Mouse (Mus musculus) forebrain, embryonic 15.5 days (tissue): ENCODE data around the gene Fgl2. TPM values are rescaled to one million over a fixed set of nuclear protein-coding genes. Genes with fewer than 3 reads are reported as not detected.
A peak's percentile ranks its signal among the peaks of the same experiment; 100 is the strongest.
"Not testable (repeated sequence)": the region's sequence is repeated elsewhere in the genome, so short reads cannot be mapped to it uniquely, and the experiment has no call there.

Source experiments
- ATAC-seq: fragments of 200-750 bp; cut with Nextera tagmentation; replicated peaks from 2 replicates; pipeline ENCODE4 v1.8.0; 2017; ENCODE audit warnings: mild to moderate bottlenecking, moderate TSS enrichment, moderate library complexity
- H3K27ac ChIP-seq: fragments of 300-500 bp; sonication (generic); replicated peaks from 2 replicates; pipeline ENCODE4 v1.5.1; 2015; ENCODE audit warnings: mild to moderate bottlenecking, inconsistent platforms
- H3K27me3 ChIP-seq: fragments of 300-500 bp; sonication (generic); 2 replicates; pipeline ENCODE4 v1.6.1; 2015; ENCODE audit warnings: inconsistent platforms
- H3K36me3 ChIP-seq: fragments of 300-500 bp; sonication (generic); 2 replicates; pipeline ENCODE4 v1.6.1; 2015; ENCODE audit warnings: mild to moderate bottlenecking, inconsistent platforms
- H3K4me1 ChIP-seq: fragments of 300-500 bp; sonication (generic); 2 replicates; pipeline ENCODE4 v1.6.1; 2015; ENCODE audit warnings: inconsistent platforms
- H3K4me2 ChIP-seq: fragments of 300-500 bp; sonication (generic); replicated peaks from 2 replicates; pipeline ENCODE4 v1.6.1; 2015; ENCODE audit warnings: mild to moderate bottlenecking, inconsistent platforms
- H3K4me3 ChIP-seq: fragments of 300-500 bp; sonication (generic); 2 replicates; pipeline ENCODE4 v1.5.1; 2015; ENCODE audit warnings: mild to moderate bottlenecking, inconsistent platforms
- H3K9ac ChIP-seq: fragments of 300-500 bp; sonication (generic); replicated peaks from 2 replicates; pipeline ENCODE4 v1.6.1; 2015; ENCODE audit warnings: mild to moderate bottlenecking, inconsistent platforms
- H3K9me3 ChIP-seq: fragments of 300-500 bp; sonication (generic); 2 replicates; pipeline ENCODE4 v1.6.1; 2016; ENCODE audit warnings: inconsistent platforms
- WGBS: fragments of 180-500 bp; shearing (Covaris S2); methylation state at CpG from one replicate; pipeline ENCODE4 v1.1.7; 2015; ENCODE audit warnings: mixed read lengths; 5-methylcytosine and 5-hydroxymethylcytosine counted together
- polyA plus RNA-seq: library from polyadenylated mRNA; unstranded; fragments of >200 nt; fragmentation: Nextera tagmentation; extraction: Ambion mirVana; gene quantifications from 2 replicates; pipeline ENCODE4 v1.2.1, GENCODE M21; 2015

Gene Fgl2
- polyA plus RNA-seq = 1.2 and 1.5 TPM in 2 replicates

DNA sequence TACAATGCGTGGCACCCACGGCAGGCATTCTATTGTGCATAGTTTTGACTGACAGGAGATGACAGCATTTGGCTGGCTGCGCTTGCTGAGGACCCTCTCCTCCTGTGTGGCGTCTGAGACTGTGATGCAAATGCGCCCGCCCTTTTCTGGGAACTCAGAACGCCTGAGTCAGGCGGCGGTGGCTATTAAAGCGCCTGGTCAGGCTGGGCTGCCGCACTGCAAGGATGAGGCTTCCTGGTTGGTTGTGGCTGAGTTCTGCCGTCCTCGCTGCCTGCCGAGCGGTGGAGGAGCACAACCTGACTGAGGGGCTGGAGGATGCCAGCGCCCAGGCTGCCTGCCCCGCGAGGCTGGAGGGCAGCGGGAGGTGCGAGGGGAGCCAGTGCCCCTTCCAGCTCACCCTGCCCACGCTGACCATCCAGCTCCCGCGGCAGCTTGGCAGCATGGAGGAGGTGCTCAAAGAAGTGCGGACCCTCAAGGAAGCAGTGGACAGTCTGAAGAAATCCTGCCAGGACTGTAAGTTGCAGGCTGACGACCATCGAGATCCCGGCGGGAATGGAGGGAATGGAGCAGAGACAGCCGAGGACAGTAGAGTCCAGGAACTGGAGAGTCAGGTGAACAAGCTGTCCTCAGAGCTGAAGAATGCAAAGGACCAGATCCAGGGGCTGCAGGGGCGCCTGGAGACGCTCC lies at the start of gene Fgl2:
Gene Fgl2, plus strand, starts transcription at position 150 of the 687 bp plus-strand sequence.
- Histone ChIP-seq H3K9me3 (no peaks in the 10 kb centered on the region), H3K27me3 (no peaks in the 10 kb centered on the region), H3K4me2 (peak within 1 kb of the TSS; percentile 77), H3K4me1 (peaks cover 11% of the 10 kb centered on the region), H3K9ac (peak within 1 kb of the TSS; percentile 50), H3K36me3 (no peaks in the 10 kb centered on the region), H3K4me3 (peak within 1 kb of the TSS; percentile 43), H3K27ac (peak within 1 kb of the TSS; percentile 20; the same call in 1 of the 2 replicates)
- peak; percentile 93 for ATAC-seq
- WGBS = 3% methylated on average over 31 of the region's 31 CpGs

DNA sequence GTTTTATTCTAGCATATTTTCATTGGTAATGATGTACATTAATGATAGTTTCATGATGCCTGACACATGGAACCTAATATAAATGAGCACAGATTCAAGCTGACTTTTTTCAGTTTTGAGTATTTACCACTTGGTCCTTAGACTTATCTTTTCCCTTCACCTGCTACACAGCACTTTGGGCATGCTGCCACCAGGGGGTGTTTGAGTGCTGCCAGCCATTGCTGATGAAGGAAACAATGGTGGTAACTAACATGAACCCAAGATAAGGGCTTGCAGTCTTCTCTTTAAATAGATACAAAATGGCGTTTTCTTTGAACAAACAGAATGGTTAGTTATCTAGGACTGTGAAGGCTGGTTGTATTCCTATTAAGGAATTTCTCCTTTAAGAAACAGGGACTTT lies 45.9 kb upstream of the Fgl2 start:
- no peak for ATAC-seq
- Histone ChIP-seq H3K36me3 (no peaks in the 10 kb centered on the region), H3K9me3 (no peaks in the 10 kb centered on the region), H3K4me2 (no peak overlapping the region), H3K4me3 (no peak overlapping the region), H3K27ac (no peak overlapping the region), H3K9ac (no peak overlapping the region), H3K4me1 (peaks cover 9% of the 10 kb centered on the region; the same call in 1 of the 2 replicates), H3K27me3 (no peaks in the 10 kb centered on the region)
- WGBS = 29% methylated on average over 1 of the region's 1 CpGs

- ATAC-seq = no peak
These were observed 43.9 kb upstream of the Fgl2 start for GRCm38 (mm10) chr5:21328560-21328959.

GRCm38 (mm10) chr5:21329672-21330665 lies 42.5 kb upstream of the Fgl2 start:
- no peak for ATAC-seq
- Histone ChIP-seq H3K4me1 (peaks cover 9% of the 10 kb centered on the region; the same call in 1 of the 2 replicates), H3K4me2 (no peak overlapping the region), H3K9me3 (no peaks in the 10 kb centered on the region), H3K4me3 (no peak overlapping the region), H3K27ac (no peak overlapping the region), H3K36me3 (no peaks in the 10 kb centered on the region), H3K9ac (no peak overlapping the region), H3K27me3 (no peaks in the 10 kb centered on the region)
- WGBS = 31% methylated on average over 11 of the region's 11 CpGs

More at GRCm38 (mm10) chr5:21328560-21328959, 43.9 kb upstream of the Fgl2 start:
- Histone ChIP-seq H3K36me3 (no peaks in the 10 kb centered on the region), H3K27me3 (no peaks in the 10 kb centered on the region), H3K27ac (no peak overlapping the region), H3K9ac (no peak overlapping the region), H3K4me2 (no peak overlapping the region), H3K9me3 (no peaks in the 10 kb centered on the region), H3K4me3 (no peak overlapping the region), H3K4me1 (peaks cover 9% of the 10 kb centered on the region; the same call in 1 of the 2 replicates)
- WGBS = 64% methylated on average over 1 of the region's 1 CpGs

- Histone ChIP-seq H3K27me3 (no peaks in the 10 kb centered on the region), H3K27ac (no peak overlapping the region), H3K36me3 (no peaks in the 10 kb centered on the region), H3K4me1 (peaks cover 9% of the 10 kb centered on the region; the same call in 1 of the 2 replicates), H3K9me3 (no peaks in the 10 kb centered on the region), H3K4me3 (no peak overlapping the region), H3K9ac (no peak overlapping the region), H3K4me2 (no peak overlapping the region)
- WGBS = 60% methylated on average over 5 of the region's 5 CpGs
- ATAC-seq = 0 out of 2 replicates have a peak, but pooled peaks have one; percentile 51
These were observed 40.8 kb upstream of the Fgl2 start for GRCm38 (mm10) chr5:21331656-21332055.

DNA sequence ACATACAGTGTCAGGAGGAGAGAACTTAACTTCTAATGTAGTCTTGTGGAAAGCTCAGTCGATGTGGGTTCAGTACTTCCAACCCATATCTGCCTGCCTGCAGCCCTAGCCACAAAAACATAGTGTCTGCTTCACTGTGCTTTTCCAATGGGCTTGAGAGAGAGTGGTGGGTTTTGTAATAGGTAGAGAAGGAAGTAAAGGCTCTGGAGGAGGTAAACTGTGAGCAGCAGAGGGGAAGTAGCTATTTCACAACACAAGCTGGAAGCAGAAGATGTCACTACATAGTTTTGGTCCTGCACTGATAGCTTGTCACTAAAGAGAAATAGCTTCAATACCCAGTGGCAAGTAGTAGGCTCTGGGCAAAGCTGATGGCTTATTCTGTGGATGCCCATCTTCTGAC lies 40.3 kb upstream of the Fgl2 start:
- Histone ChIP-seq H3K4me3 (no peak overlapping the region), H3K9me3 (no peaks in the 10 kb centered on the region), H3K27ac (no peak overlapping the region), H3K4me2 (no peak overlapping the region), H3K4me1 (peaks cover 9% of the 10 kb centered on the region; the same call in 1 of the 2 replicates), H3K36me3 (no peaks in the 10 kb centered on the region), H3K27me3 (no peaks in the 10 kb centered on the region), H3K9ac (no peak overlapping the region)
- 90% methylated on average over 1 of the region's 1 CpGs for WGBS
- ATAC-seq = no peak

DNA sequence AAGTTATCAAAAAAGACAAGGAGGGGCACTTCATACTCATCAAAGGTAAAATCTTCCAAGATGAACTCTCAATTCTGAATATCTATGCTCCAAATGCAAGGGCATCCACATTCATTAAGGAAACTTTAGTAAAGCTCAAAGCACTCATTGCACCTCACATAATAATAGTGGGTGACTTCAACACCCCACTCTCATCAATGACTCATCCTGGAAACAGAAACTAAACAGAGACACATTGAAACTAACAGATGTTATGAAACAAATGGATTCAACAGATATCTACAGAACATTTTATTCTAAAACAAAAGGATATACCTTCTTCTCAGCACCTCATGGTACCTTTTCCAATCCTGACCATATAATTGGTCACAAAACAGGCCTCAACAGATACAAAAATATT lies 30.2 kb upstream of the Fgl2 start:
- H3K4me2 ChIP-seq, H3K36me3 ChIP-seq, H3K27ac ChIP-seq, H3K4me3 ChIP-seq, H3K4me1 ChIP-seq, H3K9me3 ChIP-seq, H3K9ac ChIP-seq, ATAC-seq, H3K27me3 ChIP-seq: not testable (repeated sequence)

- Histone ChIP-seq H3K9ac (no peak overlapping the region), H3K4me3 (no peak overlapping the region), H3K36me3 (no peaks in the 10 kb centered on the region), H3K4me2 (no peak overlapping the region), H3K27me3 (no peaks in the 10 kb centered on the region), H3K27ac (no peak overlapping the region), H3K9me3 (no peaks in the 10 kb centered on the region), H3K4me1 (no peaks in the 10 kb centered on the region)
- no peak for ATAC-seq
- 95% methylated on average over 7 of the region's 7 CpGs for WGBS
These were observed 24.1 kb upstream of the Fgl2 start for GRCm38 (mm10) chr5:21348366-21348765.

DNA sequence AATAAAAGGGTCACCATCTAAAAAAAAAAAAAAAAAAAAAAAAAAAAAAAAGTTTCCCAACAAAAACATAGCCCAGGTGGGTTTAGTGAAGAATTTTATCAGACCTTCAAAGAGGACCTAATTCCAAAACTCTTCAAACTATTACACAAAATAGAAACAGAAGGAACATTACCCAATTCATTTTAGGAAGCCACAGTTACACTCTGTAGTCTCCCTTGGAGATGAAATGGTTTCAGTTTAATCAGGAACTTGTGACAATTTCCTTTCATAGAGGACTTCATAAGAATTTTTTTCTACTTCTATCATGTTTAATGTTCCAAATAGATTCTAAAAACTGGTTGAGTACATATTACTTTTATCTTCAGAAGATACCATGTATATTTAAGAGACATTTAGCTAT lies 20.8 kb upstream of the Fgl2 start:
- no peak for ATAC-seq
- Histone ChIP-seq H3K4me3 (no peak overlapping the region), H3K9ac (no peak overlapping the region), H3K4me2 (no peak overlapping the region), H3K27me3 (no peaks in the 10 kb centered on the region), H3K4me1 (no peaks in the 10 kb centered on the region), H3K27ac (no peak overlapping the region), H3K36me3 (no peaks in the 10 kb centered on the region), H3K9me3 (no peaks in the 10 kb centered on the region)

GRCm38 (mm10) chr5:21358648-21359047 lies 13.8 kb upstream of the Fgl2 start:
- ATAC-seq = no peak
- Histone ChIP-seq H3K4me1 (no peaks in the 10 kb centered on the region), H3K9me3 (no peaks in the 10 kb centered on the region), H3K4me3 (no peak overlapping the region), H3K27me3 (no peaks in the 10 kb centered on the region), H3K4me2 (no peak overlapping the region), H3K9ac (no peak overlapping the region), H3K36me3 (no peaks in the 10 kb centered on the region), H3K27ac (no peak overlapping the region)
- 82% methylated on average over 3 of the region's 3 CpGs for WGBS

DNA sequence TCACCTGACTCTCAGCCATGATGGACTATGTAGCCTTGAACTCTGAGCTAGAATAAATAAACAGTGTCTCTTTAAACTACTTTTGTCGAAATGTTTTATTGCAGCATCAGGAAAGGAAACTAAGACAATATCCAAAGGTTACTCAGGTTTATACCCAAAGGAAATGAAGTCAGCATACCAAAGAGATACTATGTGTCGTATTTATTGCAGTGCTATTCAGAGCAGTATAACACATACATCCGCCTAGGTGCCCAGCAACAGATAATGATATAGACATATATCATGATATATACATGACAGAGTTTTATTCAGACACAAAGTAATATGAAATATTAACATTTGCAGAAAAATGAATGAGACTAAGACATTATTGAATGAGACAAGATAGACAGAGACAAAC lies 9.1 kb upstream of the Fgl2 start:
- no peak for ATAC-seq
- Histone ChIP-seq H3K27me3 (no peaks in the 10 kb centered on the region), H3K4me3 (no peak overlapping the region), H3K9me3 (no peaks in the 10 kb centered on the region), H3K27ac (no peak overlapping the region), H3K4me2 (no peak overlapping the region), H3K4me1 (no peaks in the 10 kb centered on the region), H3K36me3 (no peaks in the 10 kb centered on the region), H3K9ac (no peak overlapping the region)
- 86% methylated on average over 3 of the region's 3 CpGs for WGBS

GRCm38 (mm10) chr5:21366338-21367053 lies 5.9 kb upstream of the Fgl2 start:
- ATAC-seq = no peak

More at GRCm38 (mm10) chr5:21366338-21367053, 5.9 kb upstream of the Fgl2 start:
- H3K4me2 ChIP-seq = no peak overlapping the region
- H3K27ac ChIP-seq = no peak overlapping the region
- H3K36me3 ChIP-seq = no peaks in the 10 kb centered on the region
- H3K4me3 ChIP-seq = no peak overlapping the region
- H3K9me3 ChIP-seq = no peaks in the 10 kb centered on the region
- 53% methylated on average over 4 of the region's 4 CpGs for WGBS
- no peak overlapping the region for H3K9ac ChIP-seq
- no peaks in the 10 kb centered on the region for H3K27me3 ChIP-seq
- H3K4me1 ChIP-seq = no peaks in the 10 kb centered on the region
